Mouse (Mus musculus): Measurements from ENCODE around the gene Nenf.

GRCm38 (mm10) chr1:191257981-191258380, 60.0 kb downstream of the Nenf start:
- no peak for TF ChIP-seq POLR2A (IDR thresholded peaks at IDR 0.05; ENCODE audit: borderline replicate concordance, insufficient read depth, low read length)
- no peak for TF ChIP-seq CTCF (IDR thresholded peaks at IDR 0.05; ENCODE audit: borderline replicate concordance, insufficient read depth, low read depth, low read length)

All from cerebellum, adult 2 months (tissue).